Mouse (Mus musculus) cerebellum, postnatal 4 days (tissue): ENCODE data around the gene Unc93b1.

Experiments used
- DNase-seq, 2 experiments: peaks; one replicate each; pipeline ENCODE4 v3.0.0; 2022; ENCODE audit warnings: low spot score in 2 of 2, mixed read lengths in 1 of 2

The Unc93b1 gene

GRCm38 (mm10) chr19:3983527-3984200, 48.7 kb downstream of the Unc93b1 start:
- DNase-seq, result no peak

DNA sequence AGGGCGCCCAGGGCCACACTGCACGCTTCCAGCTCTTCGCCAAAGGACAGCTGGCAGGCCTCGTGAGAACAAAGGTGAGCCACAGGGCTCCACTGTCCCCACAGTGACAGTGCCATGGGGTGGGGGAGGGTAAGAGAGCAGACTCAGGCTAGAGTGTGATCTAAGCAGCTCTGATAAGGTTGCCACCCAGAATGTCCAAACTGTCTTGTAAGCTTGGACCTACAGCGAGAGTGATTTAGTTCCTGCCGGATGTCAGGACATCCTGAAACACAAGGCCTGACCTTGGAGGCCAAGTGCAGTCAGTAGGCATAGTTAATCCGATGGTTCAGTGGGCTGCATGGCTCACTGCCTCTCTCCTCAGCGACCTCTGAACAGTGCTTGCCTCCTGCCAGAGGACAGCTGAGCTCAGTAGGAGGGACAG, 50.3 kb downstream of the Unc93b1 start:
- DNase-seq, result no peak

GRCm38 (mm10) chr19:3986334-3986733, 51.3 kb downstream of the Unc93b1 start, which contains the start of gene Acy3:
TSS of gene Acy3 (plus strand) at chr19:3986570.
- DNase-seq, result peak in 1 of 2 experiments; percentile 32

GRCm38 (mm10) chr19:3988066-3988465, 53.1 kb downstream of the Unc93b1 start:
- DNase-seq, result no peak

- no peak for DNase-seq
Observed at GRCm38 (mm10) chr19:3988750-3989149, 53.8 kb downstream of the Unc93b1 start.

- no peak for DNase-seq
Observed at GRCm38 (mm10) chr19:3990804-3991203, 55.8 kb downstream of the Unc93b1 start.

- DNase-seq, result no peak
Observed at GRCm38 (mm10) chr19:3991562-3991961, 56.6 kb downstream of the Unc93b1 start.

DNA sequence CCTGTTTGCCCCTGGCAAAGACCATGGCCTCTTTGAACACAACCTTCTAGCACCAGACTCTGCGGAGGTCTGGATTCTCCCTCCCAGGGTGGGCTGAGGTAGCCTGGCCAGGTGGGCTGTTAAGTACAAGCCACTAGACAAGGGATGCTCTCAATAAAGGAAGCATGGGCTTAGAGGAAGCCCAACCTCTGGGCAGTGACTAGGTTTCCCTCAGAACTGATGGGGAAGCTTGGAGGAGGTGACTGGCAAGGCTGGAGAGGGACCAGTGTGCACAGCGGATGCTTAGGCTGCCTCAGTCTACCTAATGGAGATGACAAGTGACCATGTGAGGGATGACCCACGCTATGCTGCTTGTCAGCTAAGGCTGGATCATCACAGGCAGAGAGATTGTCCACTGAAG, 57.0 kb downstream of the Unc93b1 start:
- DNase-seq, result no peak

DNA sequence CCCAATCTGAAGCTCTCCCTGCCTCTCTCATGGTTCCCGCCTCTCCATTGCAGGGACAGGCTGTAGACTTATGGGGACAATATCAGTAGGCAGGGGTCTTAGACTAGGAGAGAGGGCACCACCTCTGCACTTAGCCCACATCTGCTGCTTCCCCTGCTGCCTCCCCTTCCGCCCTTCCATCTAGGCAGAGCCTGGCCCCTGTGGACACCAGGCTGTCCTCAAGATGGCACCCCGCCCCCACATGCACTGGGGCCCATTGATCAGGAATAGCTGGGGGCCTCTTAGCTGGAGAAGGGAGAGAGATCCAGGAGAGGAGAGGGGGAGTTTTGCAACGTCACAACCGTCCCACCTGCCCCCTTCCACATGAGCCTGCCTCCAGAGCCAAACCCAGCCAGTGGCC, 57.4 kb downstream of the Unc93b1 start, which contains the start of gene Tbx10:
Tbx10 (plus strand) TSS at position 337 of the 400 bp plus-strand sequence.
- DNase-seq, result no peak

DNA sequence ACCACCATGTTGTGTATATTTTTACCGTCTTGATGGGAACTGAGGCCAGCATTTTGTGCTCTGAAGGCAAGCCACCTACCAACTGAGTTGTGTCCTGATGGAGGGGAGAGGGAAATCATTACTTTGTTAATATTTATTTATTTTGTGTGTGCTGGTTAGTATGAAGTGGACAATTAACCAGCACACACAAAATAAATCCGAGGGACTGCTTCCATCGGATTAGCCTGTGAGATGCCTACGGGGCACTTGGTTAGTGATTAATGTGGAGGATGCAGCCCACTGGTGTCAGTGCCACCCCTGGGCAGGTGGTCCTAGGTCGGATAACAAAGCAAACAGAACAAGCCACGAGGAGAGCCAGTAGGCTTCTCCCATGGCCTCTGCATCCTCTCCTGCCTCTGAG, 59.9 kb downstream of the Unc93b1 start:
- no peak for DNase-seq

DNA sequence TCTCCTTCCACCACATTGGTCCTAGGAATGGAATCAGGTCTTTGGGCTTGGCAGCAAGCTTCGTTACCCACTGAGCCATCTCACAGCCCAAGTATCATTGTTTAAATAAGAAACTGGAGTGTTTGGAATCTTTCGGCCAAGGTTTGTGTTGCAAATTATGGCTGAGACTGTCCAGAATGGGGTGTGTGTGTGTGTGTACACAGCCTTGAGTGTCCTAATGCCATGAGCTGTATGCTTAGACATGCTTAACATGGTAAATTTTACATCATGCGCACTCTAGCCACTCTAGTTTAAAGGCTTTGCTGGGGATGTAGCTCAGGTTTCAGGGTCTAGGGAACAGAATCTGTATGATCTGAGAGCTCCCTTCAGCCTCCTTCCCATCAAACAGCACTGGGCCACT, 60.5 kb downstream of the Unc93b1 start:
- no peak for DNase-seq

- DNase-seq, result no peak
Observed at GRCm38 (mm10) chr19:3996106-3996505, 61.1 kb downstream of the Unc93b1 start.

DNA sequence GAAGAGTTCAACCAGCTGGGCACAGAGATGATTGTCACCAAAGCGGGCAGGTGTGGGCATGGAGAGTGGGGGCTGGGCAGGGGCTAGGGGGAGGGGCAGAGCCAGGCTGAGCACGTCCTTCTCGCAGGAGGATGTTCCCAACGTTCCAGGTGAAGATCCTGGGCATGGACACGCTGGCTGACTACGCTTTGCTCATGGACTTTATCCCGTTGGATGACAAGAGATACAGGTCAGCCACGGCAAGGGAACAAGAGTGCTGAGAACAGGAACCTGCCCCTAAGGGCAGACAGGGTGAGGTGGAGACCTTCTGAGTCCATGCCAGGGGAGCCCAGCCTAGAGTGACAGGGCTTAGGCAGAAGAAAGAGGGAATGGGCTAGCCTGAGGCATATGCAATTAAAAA, 61.8 kb downstream of the Unc93b1 start:
- DNase-seq, result no peak

DNA sequence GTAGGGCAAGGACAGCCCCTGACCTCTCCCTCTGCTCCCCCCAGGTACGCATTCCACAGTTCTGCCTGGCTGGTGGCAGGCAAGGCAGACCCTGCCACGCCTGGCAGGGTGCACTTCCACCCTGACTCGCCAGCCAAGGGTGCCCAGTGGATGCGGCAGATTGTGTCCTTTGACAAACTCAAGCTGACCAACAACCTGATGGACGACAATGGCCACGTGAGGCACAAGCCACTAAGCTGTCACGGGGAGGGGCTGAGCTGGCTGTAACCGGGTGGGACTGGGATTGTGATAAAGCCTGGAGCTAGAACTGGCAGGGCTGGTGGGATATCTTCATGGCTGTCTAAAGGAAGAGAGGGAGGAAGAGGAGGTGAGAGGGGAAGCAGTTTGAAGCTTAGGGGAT, 62.2 kb downstream of the Unc93b1 start:
- DNase-seq, result no peak

- no peak for DNase-seq
Observed at GRCm38 (mm10) chr19:3998335-3998734, 63.3 kb downstream of the Unc93b1 start.
